Mouse (Mus musculus): ENCODE results near the gene Lonrf2.

Gene Lonrf2

DNA sequence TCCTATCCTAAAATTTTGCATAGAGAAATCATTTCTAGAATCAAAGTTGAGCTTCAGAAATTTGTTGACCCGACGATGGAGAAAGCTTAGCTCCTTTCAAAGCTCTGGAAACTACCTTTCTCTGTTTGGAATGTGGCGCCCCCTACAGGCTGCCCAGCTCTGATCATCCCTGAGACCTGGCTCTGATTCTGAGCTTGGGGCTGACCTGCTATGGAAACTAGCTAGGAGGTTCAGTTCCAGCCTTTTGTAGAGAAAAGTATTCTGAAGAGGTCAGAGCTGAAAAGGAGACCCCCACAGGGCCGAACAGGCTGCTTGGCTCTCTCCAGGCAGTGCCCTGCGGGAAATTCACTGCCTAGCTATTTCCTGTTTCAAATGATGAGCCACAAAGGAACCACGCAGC, 66.6 kb downstream of the Lonrf2 start:
- DNase-seq (ENCODE audit: low read depth, low spot score), result peak; percentile 67

DNA sequence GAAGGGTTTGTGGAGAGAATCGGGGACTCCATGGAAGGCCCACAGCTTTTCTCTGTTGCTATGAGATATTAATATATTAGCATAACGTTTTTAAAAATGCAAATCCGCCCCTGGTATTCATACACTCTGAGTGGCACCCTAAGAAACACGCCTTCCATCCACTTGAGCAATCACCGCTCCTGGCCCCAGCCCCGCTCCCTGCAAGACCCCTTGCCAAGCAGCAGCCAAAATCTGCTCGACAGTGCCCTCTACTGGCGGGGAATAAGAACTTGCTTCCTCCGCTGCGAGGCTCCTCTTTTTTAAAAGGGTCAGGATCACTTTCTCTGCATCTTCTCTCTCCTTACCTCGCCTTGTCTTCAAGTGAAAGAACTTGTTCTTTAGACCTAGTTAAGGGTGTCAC, 68.7 kb downstream of the Lonrf2 start:
- DNase-seq (ENCODE audit: low read depth, low spot score), result peak; percentile 69

DNA sequence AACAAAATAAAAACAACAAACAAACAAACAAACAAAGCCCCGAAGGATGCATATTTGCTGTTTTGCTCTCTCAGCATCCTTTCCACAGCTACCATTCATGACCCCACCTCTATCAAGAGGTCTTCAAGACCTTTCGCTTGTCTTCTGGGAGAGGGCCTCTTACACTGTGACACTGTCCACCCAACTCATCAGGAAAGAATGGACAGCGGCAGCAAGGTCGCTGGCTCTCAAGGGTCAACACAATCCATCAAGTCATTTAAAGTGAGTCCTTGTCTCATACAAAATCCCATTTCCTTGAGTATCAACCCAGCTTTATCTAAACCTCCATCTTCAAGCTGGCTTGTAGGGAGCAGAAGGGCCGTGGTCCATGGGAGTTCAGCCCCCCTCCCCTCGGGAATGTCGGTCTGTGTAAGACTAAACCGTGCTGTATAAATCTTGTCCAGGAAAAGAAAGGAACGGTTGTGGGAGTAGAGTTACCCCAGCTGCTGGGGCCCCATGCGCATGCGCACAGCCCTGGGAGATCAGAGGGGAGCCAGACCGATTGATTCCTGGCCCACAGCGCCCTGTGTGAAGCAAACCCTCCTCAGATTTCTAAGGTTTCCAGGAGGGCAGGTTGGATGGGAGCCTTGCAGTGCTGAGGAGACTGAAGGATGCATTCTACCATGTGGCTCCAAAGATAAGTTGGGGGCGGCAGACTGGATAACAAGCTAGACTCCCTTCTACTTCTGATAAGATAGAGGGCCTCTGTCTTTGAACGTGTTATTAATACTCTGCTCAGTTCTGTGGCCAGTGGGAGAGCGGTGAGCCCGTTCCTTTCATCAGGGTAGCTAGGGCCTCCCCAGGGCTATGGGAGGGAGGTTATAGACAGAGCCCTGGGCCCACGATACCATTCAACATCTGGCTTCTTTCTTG, 69.6 kb downstream of the Lonrf2 start:
- DNase-seq (ENCODE audit: low read depth, low spot score), result no peak

DNA sequence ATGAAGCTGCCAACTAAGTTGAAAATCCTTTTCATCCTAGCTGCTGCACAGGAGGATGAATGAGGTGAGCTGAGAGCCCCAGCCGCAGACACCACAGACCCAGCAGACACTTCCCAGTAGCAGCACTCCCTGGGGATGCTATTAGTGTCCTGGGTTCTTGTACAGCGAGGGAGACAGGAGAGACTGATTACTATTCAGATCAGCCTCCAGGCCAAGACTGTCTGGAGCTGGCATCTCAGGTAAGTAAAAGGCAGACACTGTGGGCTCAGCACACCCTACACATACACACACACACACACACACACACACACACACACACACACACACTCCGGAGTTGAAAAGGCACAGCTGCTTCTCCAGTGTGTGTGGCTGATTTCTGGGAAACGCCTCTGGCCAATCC, 70.3 kb downstream of the Lonrf2 start:
- no peak for DNase-seq (ENCODE audit: low read depth, low spot score)

DNA sequence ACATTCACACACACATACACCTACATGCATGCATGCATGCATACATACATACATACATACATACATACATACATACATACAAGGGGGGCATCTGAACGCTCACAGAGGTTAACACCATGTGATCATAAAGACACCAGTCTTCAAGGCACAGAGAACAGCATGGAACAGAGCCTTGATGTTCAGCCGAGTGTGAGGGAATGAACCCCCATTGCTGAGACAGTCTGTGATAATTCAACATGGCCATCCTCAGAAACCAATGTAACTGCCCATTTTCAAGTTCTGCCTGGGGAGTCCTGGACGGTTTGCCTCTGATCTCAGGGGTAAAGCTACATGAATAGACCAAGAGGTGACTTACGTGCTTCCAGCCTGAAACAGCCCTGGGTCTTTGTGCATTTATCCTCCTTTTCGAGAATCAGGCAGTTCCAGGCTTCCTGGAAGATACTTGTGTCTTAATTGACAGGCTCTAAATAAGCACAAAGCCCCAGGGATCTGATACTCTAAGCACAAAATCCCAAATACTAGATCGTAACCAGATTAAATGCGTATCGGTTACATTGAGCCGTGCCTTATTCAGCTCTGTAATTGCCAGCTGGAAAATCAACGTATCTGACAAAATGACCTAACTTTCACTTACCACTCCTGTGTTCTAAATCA, 72.4 kb downstream of the Lonrf2 start:
- DNase-seq (ENCODE audit: low read depth, low spot score), result no peak

DNA sequence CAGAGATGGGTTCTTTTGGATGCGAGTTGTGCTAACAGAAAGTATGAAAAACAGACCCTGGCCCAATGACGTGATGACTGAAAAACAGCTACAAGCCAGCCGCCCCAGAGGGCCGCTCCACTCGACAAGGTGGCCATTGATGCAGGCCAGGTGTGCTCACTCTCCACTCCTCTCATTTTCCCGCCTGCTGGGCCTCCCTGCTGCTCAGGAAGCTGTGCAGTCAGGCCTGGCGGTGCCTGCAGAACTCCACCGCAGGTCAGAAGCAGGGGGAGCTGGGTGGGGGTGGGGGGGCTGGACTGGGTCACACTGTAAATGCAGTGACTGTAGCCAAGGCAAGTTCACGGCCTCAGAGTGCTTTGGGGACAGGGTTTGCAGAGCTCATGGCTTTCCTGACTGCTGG, 76.1 kb downstream of the Lonrf2 start:
- DNase-seq (ENCODE audit: low read depth, low spot score), result no peak

DNA sequence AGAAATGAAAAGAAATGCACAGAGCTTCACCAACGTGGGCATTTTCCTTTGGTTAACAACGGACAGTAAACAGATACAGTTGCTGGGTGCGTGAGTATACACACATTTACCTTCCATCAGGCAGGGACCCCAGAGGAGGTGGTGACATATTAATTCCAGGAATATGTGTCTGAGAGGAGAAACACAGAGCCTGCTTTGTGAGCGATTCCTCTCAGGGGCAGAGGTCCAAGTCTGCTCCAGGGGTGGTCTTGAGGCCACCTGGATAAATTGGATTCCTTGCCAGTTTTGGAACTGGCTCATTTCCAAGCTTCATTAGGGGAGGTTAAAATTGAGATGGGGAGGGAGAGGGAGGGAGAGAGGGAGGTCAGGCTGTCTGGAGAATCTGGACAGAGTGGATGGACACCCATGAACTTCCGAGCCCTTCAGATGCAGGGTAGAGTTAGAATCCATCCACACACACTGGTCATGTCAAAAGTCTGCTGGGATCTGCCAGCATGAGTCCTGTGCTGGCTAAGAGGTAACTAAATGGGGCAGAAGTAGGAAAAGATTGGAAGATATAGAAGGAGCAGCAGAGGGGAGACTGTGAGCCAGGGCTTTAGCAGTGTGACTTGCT, 78.6 kb downstream of the Lonrf2 start:
- DNase-seq (ENCODE audit: low read depth, low spot score), result no peak

DNA sequence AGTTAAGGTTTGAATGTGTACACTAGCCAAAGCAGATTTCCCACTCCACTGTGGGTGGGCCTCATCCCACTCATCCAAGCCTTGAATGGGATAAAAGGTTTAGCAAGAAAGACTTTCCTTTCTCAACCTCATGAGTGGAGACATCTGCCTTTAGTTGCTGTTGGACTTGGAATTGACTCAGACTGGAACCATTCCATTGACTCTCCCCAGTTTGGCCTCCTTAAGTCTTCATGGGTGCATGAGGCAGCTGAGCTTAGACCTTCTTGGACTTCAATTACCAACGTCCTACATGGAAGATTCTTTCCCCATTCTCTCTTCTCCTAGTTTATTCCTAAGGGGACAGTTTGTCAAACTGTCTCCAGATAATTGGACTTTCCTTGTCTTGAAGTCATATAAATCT, 92.6 kb downstream of the Lonrf2 start:
- no peak for DNase-seq (ENCODE audit: low read depth, low spot score)

Measured in A20 (cell line).